Mouse (Mus musculus) CH12.LX (cell line): Measurements from ENCODE around the gene Ap3d1.
A peak's percentile ranks its signal among the peaks of the same experiment; 100 is the strongest.

ENCODE experiments used
- CTCF ChIP-seq, 2 experiments: IDR thresholded peaks in 1 of 2; conservative IDR thresholded peaks in 1 of 2; 2 replicates each; pipeline ENCODE4 v1.5.1; 2011 to 2012; ENCODE audit warnings: low read depth in 2 of 2, low read length in 2 of 2, improper control_type of control experiment in 1 of 2, inconsistent platforms in 1 of 2, mild to moderate bottlenecking in 1 of 2, moderate library complexity in 1 of 2
- EP300 ChIP-seq: IDR thresholded peaks from 2 replicates; pipeline ENCODE4 v1.6.1; 2011; ENCODE audit warnings: low read length, improper control_type of control experiment
- HCFC1 ChIP-seq: IDR thresholded peaks from 2 replicates; pipeline ENCODE4 v1.6.1; 2012; ENCODE audit warnings: low read depth, mild to moderate bottlenecking, inconsistent platforms, low read length, improper control_type of control experiment
- JUND ChIP-seq: conservative IDR thresholded peaks from 2 replicates; pipeline ENCODE4 v1.6.1; 2011; ENCODE audit warnings: low read depth, low read length, improper control_type of control experiment
- MAX ChIP-seq: IDR thresholded peaks from 2 replicates; pipeline ENCODE4 v1.6.1; 2011; ENCODE audit warnings: low read length, improper control_type of control experiment
- MYC ChIP-seq: IDR thresholded peaks from 2 replicates; pipeline ENCODE4 v1.6.1; 2011; ENCODE audit warnings: low read depth, mild to moderate bottlenecking, improper control_type of control experiment, low read length
- POLR2A ChIP-seq: IDR thresholded peaks from 2 replicates; pipeline ENCODE4 v1.6.1; 2011; ENCODE audit warnings: low read depth, mild to moderate bottlenecking, improper control_type of control experiment, low read length
- SMC3 ChIP-seq: IDR thresholded peaks from 2 replicates; pipeline ENCODE4 v1.6.1; 2011; ENCODE audit warnings: low read depth, low read length, improper control_type of control experiment
- ZMIZ1 ChIP-seq: IDR thresholded peaks from 2 replicates; pipeline ENCODE4 v1.6.1; 2012; ENCODE audit warnings: low read depth, mild to moderate bottlenecking, inconsistent platforms, low read length, improper control_type of control experiment

- TF ChIP-seq POLR2A (no peak), MYC (peak; percentile 48; the same call in 1 of the 2 replicates), JUND (no peak), SMC3 (peak; percentile 79), CTCF (conservative IDR thresholded peaks at IDR 0.05 in 1 of 2, IDR thresholded peaks at IDR 0.05 in 1 of 2; ENCODE audit: low read depth in 2 of 2, low read length in 2 of 2) (peak; percentile 87 to 96), EP300 (no peak), HCFC1 (no peak), MAX (no peak), ZMIZ1 (no peak)
Observed at GRCm38 (mm10) chr10:80747410-80747809, 5.3 kb upstream of the Ap3d1 start.
